Mouse (Mus musculus) c-Kit-positive CD71-negative TER-119-negative erythroid progenitor cells, embryonic 14.5 days (primary cell): ENCODE results near the gene Acss3.

Experiments
- DNase-seq: peaks from one replicate; pipeline ENCODE4 v3.0.0-alpha.2; 2013; ENCODE audit warnings: low read depth

Acss3 gene

DNA sequence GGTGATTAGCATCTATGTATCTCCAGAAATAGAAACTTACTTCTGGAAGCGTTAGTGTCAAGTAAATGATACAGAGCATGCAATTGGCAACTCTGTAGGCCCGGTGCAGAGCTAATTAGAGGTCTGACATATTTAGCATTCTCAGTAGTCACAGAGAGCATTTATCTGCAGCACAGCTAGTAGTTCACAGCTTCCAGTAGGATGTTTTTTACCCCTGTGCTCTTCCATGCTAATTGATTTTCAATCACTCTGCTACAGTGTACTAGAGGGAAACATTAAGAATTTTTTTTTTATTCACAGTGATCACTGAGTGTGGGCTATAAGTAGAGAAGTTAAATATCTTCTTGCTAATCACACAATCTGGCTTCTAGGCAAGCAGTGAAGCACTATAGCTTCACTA is 112.3 kb downstream of the Acss3 start:
- DNase-seq = no peak

DNA sequence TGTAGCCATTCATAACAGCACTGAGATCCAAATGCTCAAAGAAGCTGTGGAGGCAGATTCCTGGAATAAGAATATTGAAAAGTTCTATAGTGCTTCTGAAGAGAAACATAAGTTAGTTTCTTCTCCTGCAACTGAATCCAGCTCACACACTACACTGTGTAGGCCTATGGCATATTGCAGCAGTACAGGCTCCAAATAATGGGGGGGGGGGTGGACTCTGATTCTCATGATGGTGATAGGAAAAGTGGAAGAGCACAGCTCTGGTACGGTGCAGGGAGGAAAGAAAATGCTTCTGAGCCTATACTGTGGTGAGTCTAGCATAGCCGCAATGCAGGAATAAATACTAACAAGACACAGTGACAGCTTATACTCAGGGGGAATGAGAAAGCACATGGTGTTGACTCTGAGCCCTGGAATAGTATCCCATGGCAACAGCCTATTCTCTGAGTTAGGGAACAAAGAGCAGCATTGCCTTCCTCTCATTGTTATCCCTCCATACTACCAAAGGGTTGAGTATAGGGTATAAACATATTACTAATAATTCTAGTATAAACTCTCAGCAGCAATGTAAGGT is 125.3 kb downstream of the Acss3 start:
- no peak for DNase-seq

DNA sequence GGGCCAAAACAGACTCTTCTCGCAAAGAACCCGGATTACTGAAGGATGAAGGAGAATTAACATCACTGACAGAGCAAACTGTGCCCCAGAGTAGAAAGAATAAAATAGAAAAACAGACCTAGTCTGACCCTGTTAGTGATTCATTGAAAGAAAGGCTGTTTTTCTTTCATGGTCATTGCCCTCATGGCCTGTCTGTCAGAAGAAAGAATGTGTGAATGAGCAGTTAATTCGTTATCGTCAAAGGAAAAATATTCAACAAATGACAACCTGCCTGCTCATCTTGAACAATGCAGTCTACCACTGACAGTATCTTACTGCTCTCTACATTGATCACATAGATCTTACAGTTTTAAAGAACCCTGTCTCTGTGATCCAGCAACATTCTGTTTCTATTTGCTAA is 134.0 kb downstream of the Acss3 start:
- no peak for DNase-seq

DNA sequence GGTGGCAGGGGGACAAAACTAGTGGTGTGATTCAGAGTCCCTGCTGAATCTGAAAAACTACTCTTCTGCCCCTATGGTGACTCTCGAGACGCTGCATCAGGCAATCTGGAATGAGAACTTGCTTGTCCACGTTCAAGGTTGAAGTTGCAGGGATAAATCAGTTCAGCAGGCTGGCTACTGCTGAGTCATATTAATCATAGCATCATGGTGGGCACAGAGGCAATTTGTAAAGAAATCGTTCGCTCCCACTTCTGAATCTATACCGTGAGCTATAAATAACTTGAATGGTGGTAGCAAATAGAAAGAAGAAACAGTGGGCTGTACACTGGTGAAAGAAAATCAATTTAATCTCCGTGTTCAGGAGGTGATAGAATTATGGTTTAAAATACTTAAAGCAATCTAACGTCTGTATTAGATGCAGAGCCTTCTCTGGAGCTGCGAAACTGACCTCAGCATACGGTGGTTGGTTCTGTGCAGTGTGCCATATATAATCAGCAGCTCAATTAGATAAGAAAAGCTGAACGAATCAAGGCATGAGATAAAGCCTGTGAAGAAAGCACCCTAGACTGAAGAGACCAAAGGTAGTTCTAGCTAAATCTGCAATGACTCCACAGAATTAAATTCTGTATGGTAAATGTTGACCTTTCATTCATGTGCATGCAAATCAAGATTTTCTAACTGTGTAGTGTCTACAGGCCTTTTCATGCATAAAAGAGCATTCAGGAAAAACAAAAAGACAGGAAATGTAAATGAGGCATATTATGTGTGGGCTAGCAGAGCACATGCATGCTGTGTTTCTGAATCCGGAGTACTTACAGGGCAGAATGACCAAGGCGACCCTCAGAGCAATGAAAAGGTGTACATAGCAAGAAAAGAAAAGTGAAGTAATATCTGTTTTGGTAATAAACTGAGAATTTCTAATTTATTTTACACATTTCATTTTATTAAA is 148.0 kb downstream of the Acss3 start:
- no peak for DNase-seq

- DNase-seq = no peak
These were observed 164.4 kb downstream of the Acss3 start for GRCm38 (mm10) chr10:106959026-106959425.

DNA sequence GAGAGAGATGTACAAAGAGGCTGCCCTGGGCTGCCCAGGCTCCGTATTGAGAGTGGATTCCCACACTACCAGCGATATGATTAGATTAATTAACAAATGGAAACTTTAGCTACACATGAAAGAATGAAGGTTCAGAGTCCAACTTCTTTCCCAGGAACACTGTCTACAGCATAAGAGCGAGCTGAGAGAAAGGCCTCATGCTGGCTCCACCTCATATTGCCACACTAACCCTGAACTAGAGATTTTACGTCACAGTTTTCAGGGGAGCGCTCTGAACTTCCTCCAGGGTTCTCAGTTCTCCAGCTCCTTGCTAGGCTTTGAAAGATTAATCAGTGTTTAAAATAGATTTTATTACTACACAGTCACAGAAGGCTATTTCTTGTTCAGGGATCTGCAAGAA is 182.1 kb downstream of the Acss3 start:
- no peak for DNase-seq

- no peak for DNase-seq
These were observed 184.0 kb downstream of the Acss3 start for GRCm38 (mm10) chr10:106939441-106939840.

DNA sequence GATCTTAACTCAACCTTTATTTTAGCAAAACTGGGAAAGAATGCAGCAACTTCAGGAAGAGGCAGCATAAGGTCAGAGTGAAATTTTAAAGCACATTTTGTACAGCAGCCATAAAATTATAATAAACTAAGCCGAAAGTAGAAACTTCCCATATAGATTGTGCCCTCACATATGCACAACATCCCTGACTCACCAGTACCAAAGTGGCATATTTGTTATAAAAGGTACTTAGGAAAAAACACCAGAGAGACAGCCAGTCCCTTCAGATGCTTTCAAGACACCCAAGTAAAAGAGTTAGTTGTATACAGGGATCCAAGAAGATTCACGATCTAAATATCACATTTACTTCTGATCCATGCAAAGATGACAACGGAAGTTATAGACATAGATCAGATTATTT is 184.6 kb downstream of the Acss3 start:
- no peak for DNase-seq

- no peak for DNase-seq
These were observed 186.5 kb downstream of the Acss3 start for GRCm38 (mm10) chr10:106936996-106937395.

- peak; percentile 17 for DNase-seq
These were observed 190.8 kb downstream of the Acss3 start for GRCm38 (mm10) chr10:106932571-106933073.

GRCm38 (mm10) chr10:106928576-106929332 is 194.7 kb downstream of the Acss3 start:
- no peak for DNase-seq

GRCm38 (mm10) chr10:106924798-106925197 is 198.7 kb downstream of the Acss3 start:
- no peak for DNase-seq

DNA sequence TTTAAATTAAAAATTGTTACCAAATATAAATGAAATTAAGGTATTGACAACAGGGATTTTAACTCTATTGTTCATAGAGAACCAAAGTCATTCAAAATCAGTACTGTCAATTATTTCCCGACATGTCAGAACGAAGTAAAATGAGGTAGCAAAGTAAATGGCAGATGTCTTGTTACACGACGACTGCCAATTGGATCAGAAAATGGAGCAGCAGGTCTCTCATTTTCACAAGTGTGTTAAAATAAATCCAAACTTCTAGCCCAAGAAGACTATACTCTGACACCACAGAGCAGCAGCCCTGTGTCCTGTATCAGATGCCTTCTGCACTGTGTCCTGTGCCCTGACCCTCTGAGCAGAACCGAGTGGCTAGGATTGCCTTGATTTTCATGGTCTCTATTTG is 199.1 kb downstream of the Acss3 start:
- no peak for DNase-seq

DNA sequence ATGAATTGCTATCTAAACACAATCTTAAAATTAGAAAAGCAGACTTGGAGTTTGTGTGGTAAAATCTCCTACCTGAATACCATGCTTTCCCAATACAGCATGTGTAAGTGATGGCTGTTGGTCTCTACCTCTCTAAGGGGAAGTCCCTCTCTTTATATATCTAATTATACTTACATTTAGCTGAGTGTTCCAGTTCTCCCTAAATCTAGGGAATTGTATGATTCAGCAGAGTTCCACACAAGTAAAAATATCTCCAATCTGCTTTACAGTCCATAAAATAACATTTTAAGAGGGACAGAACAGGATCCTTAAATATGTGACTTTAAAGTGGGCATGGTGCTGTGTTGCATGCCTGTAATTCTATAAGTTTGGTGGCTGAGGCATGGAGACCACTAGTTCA is 208.6 kb downstream of the Acss3 start:
- DNase-seq = no peak

DNA sequence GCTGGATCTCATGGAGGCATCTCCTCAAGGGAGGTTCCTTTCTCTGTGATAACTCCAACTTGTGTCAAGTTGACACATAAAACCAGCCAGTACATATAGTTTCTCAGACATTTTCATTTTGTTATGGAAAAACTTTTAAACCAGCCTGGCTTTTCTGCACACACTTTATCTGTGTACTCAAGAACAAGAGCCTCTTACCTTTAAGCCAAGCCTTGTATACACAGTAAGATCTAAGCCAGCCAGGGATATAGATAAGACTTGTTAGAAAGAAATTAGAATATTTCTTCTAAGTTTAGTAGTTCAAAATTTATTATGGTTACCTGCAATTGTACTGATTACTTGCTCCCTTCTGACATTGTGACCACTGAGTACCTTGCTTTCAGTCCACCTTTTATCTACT is 209.2 kb downstream of the Acss3 start:
- no peak for DNase-seq

DNA sequence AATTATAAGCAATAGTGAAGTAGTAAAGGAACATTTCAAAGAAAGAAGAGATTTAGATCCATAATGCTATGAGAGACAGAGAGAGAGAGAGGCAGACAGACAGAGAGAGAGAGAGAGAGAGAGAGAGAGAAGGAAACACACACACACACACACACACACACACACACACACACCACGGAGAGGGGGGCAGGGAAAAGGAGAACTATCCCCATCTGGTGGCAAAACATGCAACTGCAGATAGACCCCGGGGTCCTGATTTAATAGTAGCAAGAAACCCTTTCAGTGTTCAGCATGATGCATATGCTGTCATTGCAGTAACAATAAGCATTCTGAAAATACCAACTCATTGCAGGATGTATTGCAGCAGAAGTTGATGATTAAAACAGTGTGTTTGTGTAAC is 210.4 kb downstream of the Acss3 start:
- DNase-seq = no peak

DNA sequence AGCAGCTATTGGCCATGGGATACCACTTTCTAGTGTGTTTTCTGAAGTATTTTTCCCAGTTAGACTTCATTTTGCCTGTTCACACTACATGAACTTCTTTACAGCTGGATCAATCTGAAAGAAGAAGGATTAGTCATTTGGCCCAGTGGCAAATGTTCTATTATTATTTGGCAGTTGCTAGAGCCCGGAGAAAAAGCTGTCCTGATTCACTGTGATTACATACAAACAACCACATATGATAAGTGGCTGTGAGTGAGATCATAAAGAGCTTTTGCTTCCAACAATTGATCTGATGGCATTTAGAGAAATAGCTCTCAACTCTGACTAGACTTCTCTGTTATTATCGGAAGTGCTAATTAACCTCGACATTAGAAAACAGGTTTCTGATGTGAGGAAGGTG is 213.4 kb downstream of the Acss3 start:
- no peak for DNase-seq

DNA sequence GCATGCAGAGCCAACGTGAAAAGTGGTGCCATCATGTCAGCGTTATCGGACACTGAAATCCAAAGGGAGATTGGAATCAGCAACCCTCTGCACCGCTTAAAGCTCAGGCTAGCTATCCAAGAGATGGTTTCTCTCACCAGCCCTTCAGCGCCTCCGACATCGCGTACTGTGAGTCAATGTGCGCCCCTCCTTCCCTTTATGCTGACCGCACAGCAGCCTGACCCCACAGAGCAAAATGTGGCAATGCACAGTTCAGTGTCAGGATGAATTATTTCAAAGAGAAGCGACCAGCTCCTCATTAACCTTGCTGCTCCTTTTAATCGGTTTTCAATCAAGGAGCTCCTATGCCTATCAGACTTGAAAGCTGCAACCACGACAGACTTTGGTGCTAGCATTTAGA is 227.1 kb downstream of the Acss3 start:
- no peak for DNase-seq
